In genomic region chr11:120630881-120631725, GRCm38 (mm10) we compare ENCODE assay signal across 8 mouse cellular contexts. TPM values are rescaled to one million over a fixed set of nuclear protein-coding genes. Genes with fewer than 3 reads are reported as not detected.
A peak's percentile ranks its signal among the peaks of the same experiment; 100 is the strongest.
DNase-seq lines count a peak whose midpoint lies in the region; ATAC-seq lines count a peak whose summit lies in the region.

No protein-coding gene starts in this region.

- H3K27ac ChIP-seq in heart, embryonic 11.5 days (ENCODE audit: low read depth, low read length) = peak overlapping the region; percentile 83
- H3K27ac ChIP-seq in hindbrain, embryonic 15.5 days (replicated peaks) = peak overlapping the region; percentile 63; the same call in 1 of the 2 replicates
- peak overlapping the region; percentile 94 for H3K27ac ChIP-seq in liver, embryonic 11.5 days (ENCODE audit: low read depth, low read length)

- 28% methylated on average over 7 of the region's 7 CpGs for WGBS in heart, embryonic 11.5 days (ENCODE audit: insufficient replicate concordance)
- WGBS in hindbrain, embryonic 15.5 days = 37% methylated on average over 7 of the region's 7 CpGs
- WGBS in liver, embryonic 11.5 days = 22% methylated on average over 6 of the region's 7 CpGs

- no peaks in the 10 kb centered on the region for H3K9me3 ChIP-seq in heart, embryonic 11.5 days (replicated peaks; ENCODE audit: control insufficient read depth, low read length)
- no peaks in the 10 kb centered on the region for H3K9me3 ChIP-seq in hindbrain, embryonic 15.5 days
- H3K9me3 ChIP-seq in liver, embryonic 11.5 days (ENCODE audit: control insufficient read depth, low read length) = no peaks in the 10 kb centered on the region

- peak overlapping the region; percentile 69 for H3K9ac ChIP-seq in heart, embryonic 11.5 days (ENCODE audit: low read depth, low read length)
- H3K9ac ChIP-seq in hindbrain, embryonic 15.5 days = peak overlapping the region; percentile 29; the same call in 1 of the 2 replicates
- peak overlapping the region; percentile 92 for H3K9ac ChIP-seq in liver, embryonic 11.5 days (ENCODE audit: low read depth, low read length)

- peaks cover 9% of the 10 kb centered on the region; the same call in 1 of the 2 replicates for H3K36me3 ChIP-seq in heart, embryonic 11.5 days (ENCODE audit: control insufficient read depth, insufficient read depth, low read length)
- peaks cover 13% of the 10 kb centered on the region for H3K36me3 ChIP-seq in hindbrain, embryonic 15.5 days
- H3K36me3 ChIP-seq in liver, embryonic 11.5 days (ENCODE audit: control insufficient read depth, insufficient read depth, low read length) = peaks cover 11% of the 10 kb centered on the region; the same call in 1 of the 2 replicates

- peaks cover 36% of the 10 kb centered on the region for H3K4me1 ChIP-seq in heart, embryonic 11.5 days (ENCODE audit: control insufficient read depth, insufficient read depth, low read length)
- peaks cover 39% of the 10 kb centered on the region for H3K4me1 ChIP-seq in hindbrain, embryonic 15.5 days (replicated peaks)
- peaks cover 63% of the 10 kb centered on the region for H3K4me1 ChIP-seq in liver, embryonic 11.5 days (replicated peaks; ENCODE audit: control insufficient read depth, insufficient read depth, low read length)

- H3K27me3 ChIP-seq in heart, embryonic 11.5 days (ENCODE audit: control insufficient read depth, insufficient read depth, low read length) = no peaks in the 10 kb centered on the region
- no peaks in the 10 kb centered on the region for H3K27me3 ChIP-seq in hindbrain, embryonic 15.5 days
- H3K27me3 ChIP-seq in liver, embryonic 11.5 days (replicated peaks; ENCODE audit: control insufficient read depth, insufficient read depth, low read length) = no peaks in the 10 kb centered on the region

- peak overlapping the region; percentile 91 for H3K4me2 ChIP-seq in heart, embryonic 11.5 days
- H3K4me2 ChIP-seq in hindbrain, embryonic 15.5 days = peak overlapping the region; percentile 87
- peak overlapping the region; percentile 95 for H3K4me2 ChIP-seq in liver, embryonic 11.5 days

- peak overlapping the region; percentile 92 for H3K4me3 ChIP-seq in heart, embryonic 11.5 days (ENCODE audit: low read depth, low read length)
- H3K4me3 ChIP-seq in hindbrain, embryonic 15.5 days = peak overlapping the region; percentile 77; the same call in 1 of the 2 replicates
- H3K4me3 ChIP-seq in liver, embryonic 11.5 days (ENCODE audit: low read depth, low read length) = peak overlapping the region; percentile 78

- no peak for ATAC-seq in heart, embryonic 11.5 days (replicated peaks; ENCODE audit: insufficient number of reproducible peaks, low FRiP score, low TSS enrichment)
- peak; percentile 29 for ATAC-seq in activated CD4-positive, CD25-positive, alpha-beta regulatory T cell, adult 4 months
- ATAC-seq in hindbrain, embryonic 15.5 days (ENCODE audit: low FRiP score, low read depth) = no peak
- ATAC-seq in liver, embryonic 11.5 days (replicated peaks; ENCODE audit: low FRiP score) = no peak

- no peak for DNase-seq in heart, adult 18-20 months
- no peak for DNase-seq in liver, embryonic 11.5 days (ENCODE audit: low spot score)
- DNase-seq in thymus, postnatal 4 days = peak; percentile 57
- no peak for DNase-seq in embryo, embryonic 9.5 days (ENCODE audit: extremely low spot score)
- no peak for DNase-seq in lung, postnatal 36 days

RNA-seq across cellular contexts. Expression of gene Mafg, which starts 2.3 kb away (rescaled TPM):
- 19.4 and 20.2 TPM in 2 replicates for polyA plus RNA-seq in heart, embryonic 11.5 days (2014; fragmentation: Nextera tagmentation; extraction: Ambion mirVana)
- 10 to 100 TPM; 33.7 to 35.7 TPM for total RNA-seq in heart, adult 18-20 months (2021)
- 10 to 100 TPM; 10.7 to 14.3 TPM for polyA plus RNA-seq in activated CD4-positive, CD25-positive, alpha-beta regulatory T cell, adult 4 months (2017; shearing (Covaris generic))
- 42.5 and 42.7 TPM in 2 replicates for polyA plus RNA-seq in hindbrain, embryonic 15.5 days (2015; fragmentation: Nextera tagmentation; extraction: Ambion mirVana)
- 32.6 and 34.8 TPM in 2 replicates for polyA plus RNA-seq in liver, embryonic 11.5 days (2014; fragmentation: Nextera tagmentation; extraction: Ambion mirVana)

RNA-seq across cellular contexts. Expression of gene Sirt7, which starts 6.1 kb away (rescaled TPM):
- 18.8 and 22.5 TPM in 2 replicates for polyA plus RNA-seq in heart, embryonic 11.5 days (2014; fragmentation: Nextera tagmentation; extraction: Ambion mirVana)
- total RNA-seq in heart, adult 18-20 months (2021) = 1 to 10 TPM; 6.9 to 8.9 TPM
- 10 to 100 TPM; 50.8 to 61.8 TPM for polyA plus RNA-seq in activated CD4-positive, CD25-positive, alpha-beta regulatory T cell, adult 4 months (2017; shearing (Covaris generic))
- 43.4 and 45.6 TPM in 2 replicates for polyA plus RNA-seq in hindbrain, embryonic 15.5 days (2015; fragmentation: Nextera tagmentation; extraction: Ambion mirVana)
- polyA plus RNA-seq in liver, embryonic 11.5 days (2014; fragmentation: Nextera tagmentation; extraction: Ambion mirVana) = 48.6 and 54.8 TPM in 2 replicates

RNA-seq across cellular contexts. Expression of gene Pycr1, which starts 12.5 kb away (rescaled TPM):
- 22.8 and 24.9 TPM in 2 replicates for polyA plus RNA-seq in heart, embryonic 11.5 days (2014; fragmentation: Nextera tagmentation; extraction: Ambion mirVana)
- total RNA-seq in heart, adult 18-20 months (2021) = 1 to 10 TPM; 1.1 to 1.3 TPM
- under 1 TPM in 1 of 2 experiments, not detected in 1; 0.48 TPM for polyA plus RNA-seq in activated CD4-positive, CD25-positive, alpha-beta regulatory T cell, adult 4 months (2017; shearing (Covaris generic))
- 19.0 and 21.3 TPM in 2 replicates for polyA plus RNA-seq in hindbrain, embryonic 15.5 days (2015; fragmentation: Nextera tagmentation; extraction: Ambion mirVana)
- polyA plus RNA-seq in liver, embryonic 11.5 days (2014; fragmentation: Nextera tagmentation; extraction: Ambion mirVana) = 18.5 and 21.2 TPM in 2 replicates

RNA-seq across cellular contexts. Expression of gene Pcyt2, which starts 13.4 kb away (rescaled TPM):
- polyA plus RNA-seq in heart, embryonic 11.5 days (2014; fragmentation: Nextera tagmentation; extraction: Ambion mirVana) = 79.2 and 79.9 TPM in 2 replicates
- total RNA-seq in heart, adult 18-20 months (2021) = 10 to 100 TPM; 47.2 to 51.2 TPM
- polyA plus RNA-seq in activated CD4-positive, CD25-positive, alpha-beta regulatory T cell, adult 4 months (2017; shearing (Covaris generic)) = 100 to 1,000 TPM in 1 of 2 experiments, 10 to 100 TPM in 1; 84.5 to 112 TPM
- 213 and 226 TPM in 2 replicates for polyA plus RNA-seq in hindbrain, embryonic 15.5 days (2015; fragmentation: Nextera tagmentation; extraction: Ambion mirVana)
- 165 and 175 TPM in 2 replicates for polyA plus RNA-seq in liver, embryonic 11.5 days (2014; fragmentation: Nextera tagmentation; extraction: Ambion mirVana)

RNA-seq across cellular contexts. Expression of gene Myadml2, which starts 16.9 kb away (rescaled TPM):
- 8.1 and 12.3 TPM in 2 replicates for polyA plus RNA-seq in heart, embryonic 11.5 days (2014; fragmentation: Nextera tagmentation; extraction: Ambion mirVana)
- total RNA-seq in heart, adult 18-20 months (2021) = 10 to 100 TPM; 77.0 to 81.2 TPM
- not detected for polyA plus RNA-seq in activated CD4-positive, CD25-positive, alpha-beta regulatory T cell, adult 4 months (2017; shearing (Covaris generic))
- 0.67 and 1.0 TPM in 2 replicates for polyA plus RNA-seq in hindbrain, embryonic 15.5 days (2015; fragmentation: Nextera tagmentation; extraction: Ambion mirVana)
- polyA plus RNA-seq in liver, embryonic 11.5 days (2014; fragmentation: Nextera tagmentation; extraction: Ambion mirVana) = 0.34 and 0.60 TPM in 2 replicates

Comparison
In these comparisons a context has a peak if more than half of its experiments do, and no peak if none do; other contexts are left out.
1. H3K9ac ChIP-seq: peak in every context shown above with its lines; median percentile 92 in liver, embryonic 11.5 days; 69 in heart, embryonic 11.5 days; 29 in hindbrain, embryonic 15.5 days.
2. RNA of gene Pycr1, which starts 12.5 kb away (polyA plus RNA-seq): 22.8 to 24.9 TPM in heart, embryonic 11.5 days, 19.0 to 21.3 TPM in hindbrain, embryonic 15.5 days and 18.5 to 21.2 TPM in liver, embryonic 11.5 days; 0.48 TPM in activated CD4-positive, CD25-positive, alpha-beta regulatory T cell, adult 4 months; every median in the first group is over 10 times any median in the second.
3. Peak in every context shown above with its lines, with median percentiles within 50 percentile points of each other: H3K27ac ChIP-seq, H3K4me2 ChIP-seq and H3K4me3 ChIP-seq.